Mouse (Mus musculus) brain, embryonic 14.5 days (tissue): ENCODE data around the gene Lpar1. TPM values are rescaled to one million over a fixed set of nuclear protein-coding genes. Genes with fewer than 3 reads are reported as not detected.

Source experiments
- DNase-seq: peaks from one replicate; pipeline ENCODE4 v3.0.0-alpha.2; 2011; ENCODE audit warnings: low read depth
- CTCF ChIP-seq: fragments of 200-500 bp; IDR thresholded peaks from 2 replicates; pipeline ENCODE4 v1.5.1; 2012; ENCODE audit warnings: inconsistent platforms, mild to moderate bottlenecking, moderate library complexity, borderline replicate concordance; ENCODE audit not compliant: insufficient read depth, insufficient read length; ENCODE audit errors: extremely low read depth
- POLR2A ChIP-seq: fragments of 200-500 bp; IDR thresholded peaks from 2 replicates; pipeline ENCODE4 v1.6.1; 2012; ENCODE audit warnings: mild to moderate bottlenecking, inconsistent platforms, borderline replicate concordance; ENCODE audit not compliant: poor library complexity, insufficient read depth, insufficient read length, severe bottlenecking; ENCODE audit errors: extremely low read depth
- polyA plus RNA-seq: library from polyadenylated mRNA; depleted of rRNA; stranded (reverse); fragments of >200 nt; gene quantifications from 2 replicates; pipeline ENCODE4 v1.2.3, GENCODE M21; 2012; rRNA removed

The Lpar1 gene
- 11.9 and 12.6 TPM in 2 replicates for polyA plus RNA-seq

GRCm38 (mm10) chr4:58553631-58554358 is at the start of gene Lpar1:
Gene Lpar1, minus strand, starts transcription at chr4:58553898.
- TF ChIP-seq CTCF: no peak
- no peak for TF ChIP-seq POLR2A
- DNase-seq: no peak

- no peak for DNase-seq
- TF ChIP-seq CTCF: no peak
- TF ChIP-seq POLR2A: no peak
Observed at GRCm38 (mm10) chr4:58585942-58586341, 32.2 kb upstream of the Lpar1 start.

- no peak for DNase-seq
- TF ChIP-seq POLR2A (no peak), CTCF (no peak)
Observed at GRCm38 (mm10) chr4:58581191-58581590, 27.5 kb upstream of the Lpar1 start.

- DNase-seq: no peak
Observed at GRCm38 (mm10) chr4:58580516-58580915, 26.8 kb upstream of the Lpar1 start.

GRCm38 (mm10) chr4:58580098-58580497 is 26.4 kb upstream of the Lpar1 start:
- TF ChIP-seq CTCF: no peak
- no peak for TF ChIP-seq POLR2A
- DNase-seq: no peak

More at GRCm38 (mm10) chr4:58580516-58580915, 26.8 kb upstream of the Lpar1 start:
- TF ChIP-seq POLR2A: no peak
- TF ChIP-seq CTCF: no peak

DNA sequence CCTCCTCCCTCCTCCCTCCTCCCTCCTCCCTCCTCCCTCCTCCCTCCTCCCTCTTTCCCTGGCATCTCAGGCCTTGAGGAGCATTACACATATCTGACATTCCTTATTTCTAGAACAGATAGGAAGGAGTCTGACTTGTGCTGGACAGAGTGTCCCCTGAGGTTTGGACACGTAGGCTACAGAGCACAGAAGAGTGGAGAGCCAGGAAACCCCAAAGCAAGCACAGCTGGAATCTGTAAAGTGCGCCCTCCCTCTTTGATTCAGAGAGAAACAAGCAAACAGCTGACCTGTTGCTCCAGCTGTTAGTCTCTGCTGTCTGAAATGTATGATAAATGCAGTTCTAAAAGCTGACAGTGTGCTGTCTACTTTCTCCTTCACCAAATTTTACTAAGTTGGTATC is 24.8 kb upstream of the Lpar1 start:
- peak; percentile 11 for DNase-seq
- TF ChIP-seq POLR2A: no peak
- no peak for TF ChIP-seq CTCF

GRCm38 (mm10) chr4:58577382-58578048 is 23.8 kb upstream of the Lpar1 start:
- no peak for DNase-seq

DNA sequence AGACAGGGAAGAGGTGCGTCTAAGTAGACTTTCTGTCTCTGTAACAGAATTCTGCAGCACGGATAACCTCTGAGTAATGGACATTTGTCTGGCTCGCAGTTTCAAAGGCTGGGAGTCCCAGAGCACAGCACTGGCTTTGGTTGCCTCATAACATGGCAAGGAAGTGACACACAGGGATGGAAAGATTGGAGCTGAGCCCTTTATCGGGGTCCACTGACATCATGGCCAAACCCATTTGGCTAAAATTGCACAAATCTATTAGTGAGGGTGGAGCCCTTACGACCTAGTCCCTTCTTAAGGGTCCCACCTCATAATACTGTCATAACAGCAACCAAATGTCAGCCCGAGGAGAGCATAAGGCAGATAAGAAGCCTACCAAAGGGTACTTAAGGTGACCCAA is 22.1 kb upstream of the Lpar1 start:
- TF ChIP-seq POLR2A (no peak), CTCF (no peak)
- no peak for DNase-seq

More at GRCm38 (mm10) chr4:58577382-58578048, 23.8 kb upstream of the Lpar1 start:
- no peak for TF ChIP-seq POLR2A
- no peak for TF ChIP-seq CTCF

- no peak for DNase-seq
- TF ChIP-seq CTCF (no peak), POLR2A (no peak)
Observed at GRCm38 (mm10) chr4:58574024-58574423, 20.3 kb upstream of the Lpar1 start.

- no peak for DNase-seq
- TF ChIP-seq POLR2A: no peak
- no peak for TF ChIP-seq CTCF
Observed at GRCm38 (mm10) chr4:58572446-58572845, 18.7 kb upstream of the Lpar1 start.

GRCm38 (mm10) chr4:58571661-58572060 is 18.0 kb upstream of the Lpar1 start:
- no peak for DNase-seq
- TF ChIP-seq CTCF: no peak
- no peak for TF ChIP-seq POLR2A

GRCm38 (mm10) chr4:58571232-58571631 is 17.5 kb upstream of the Lpar1 start:
- TF ChIP-seq CTCF: no peak
- no peak for TF ChIP-seq POLR2A
- DNase-seq: no peak

DNA sequence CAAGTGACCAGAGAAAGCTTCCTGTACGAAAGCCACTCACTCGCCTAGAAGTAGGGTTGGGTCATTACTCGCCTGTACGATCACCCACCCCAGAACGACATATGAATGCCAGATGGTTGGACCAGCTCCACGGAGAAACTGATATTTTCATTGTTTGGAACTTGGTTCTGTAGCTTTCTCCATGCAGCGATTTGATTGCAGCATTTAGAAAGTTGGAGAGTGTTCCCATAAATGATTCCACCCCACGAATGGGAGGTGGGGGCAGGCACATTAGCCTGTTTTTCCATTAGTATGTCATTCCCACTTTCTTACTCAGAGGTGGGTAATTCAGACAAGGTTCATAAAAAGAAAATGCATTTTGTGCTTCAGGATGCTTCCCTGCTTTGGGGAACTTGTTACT is 14.8 kb upstream of the Lpar1 start:
- peak; percentile 8 for DNase-seq
- TF ChIP-seq POLR2A (no peak), CTCF (no peak)
